Mouse (Mus musculus): ENCODE data around the gene Ctdsp2. TPM values are rescaled to one million over a fixed set of nuclear protein-coding genes. Genes with fewer than 3 reads are reported as not detected.

The Ctdsp2 gene
- polyA plus RNA-seq (2012; rRNA removed) (18.8 and 19.4 TPM in 2 replicates), polyA plus RNA-seq (2014; fragmentation: Nextera tagmentation; extraction: Ambion mirVana) (13.3 and 15.8 TPM in 2 replicates)

DNA sequence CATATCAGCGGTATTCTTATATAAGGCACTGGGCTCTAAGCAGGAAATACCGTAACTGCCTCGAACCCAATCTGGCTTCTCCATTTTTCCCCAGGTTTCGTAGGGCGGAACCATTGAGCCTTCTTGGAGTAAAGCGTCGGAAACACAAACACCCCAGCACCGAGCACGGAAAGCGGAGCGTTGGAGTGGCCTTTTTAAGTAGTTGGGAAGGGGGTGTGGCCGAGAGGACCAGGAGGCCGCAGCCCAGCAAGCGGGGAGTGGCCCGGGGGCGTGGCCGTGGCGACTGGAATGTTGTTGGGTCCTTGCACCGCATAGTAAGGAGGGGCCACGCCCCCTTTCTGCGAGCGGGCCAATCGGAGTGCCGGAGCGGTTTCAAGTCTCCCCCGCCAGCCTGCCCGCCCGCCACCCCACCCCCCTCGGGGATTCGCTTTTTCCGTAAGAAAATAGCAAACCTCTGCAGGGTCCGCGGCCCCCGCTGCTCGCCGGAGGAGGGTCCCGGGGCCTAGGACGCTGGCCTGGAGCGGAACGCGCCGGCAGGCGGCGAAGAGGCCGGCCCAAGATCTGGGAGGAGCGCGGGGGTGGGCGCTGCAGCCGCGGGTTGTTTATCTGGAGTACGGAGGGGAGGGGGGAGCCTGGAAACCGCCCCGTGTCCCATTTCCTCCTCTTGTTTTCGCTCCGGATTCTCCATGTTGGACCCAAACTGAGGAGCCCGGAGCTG is at the start of gene Ctdsp2:
TSS of gene Ctdsp2 (plus strand) at position 441 of the 718 bp plus-strand sequence.
- H3K36me3 ChIP-seq (replicated peaks; ENCODE audit: control insufficient read depth, insufficient read depth, low read depth) = no peaks in the 10 kb centered on the region
- ATAC-seq (ENCODE audit: insufficient read depth) = peak; percentile 91
- no peaks in the 10 kb centered on the region for H3K9me3 ChIP-seq (ENCODE audit: control insufficient read depth, low read length)

DNA sequence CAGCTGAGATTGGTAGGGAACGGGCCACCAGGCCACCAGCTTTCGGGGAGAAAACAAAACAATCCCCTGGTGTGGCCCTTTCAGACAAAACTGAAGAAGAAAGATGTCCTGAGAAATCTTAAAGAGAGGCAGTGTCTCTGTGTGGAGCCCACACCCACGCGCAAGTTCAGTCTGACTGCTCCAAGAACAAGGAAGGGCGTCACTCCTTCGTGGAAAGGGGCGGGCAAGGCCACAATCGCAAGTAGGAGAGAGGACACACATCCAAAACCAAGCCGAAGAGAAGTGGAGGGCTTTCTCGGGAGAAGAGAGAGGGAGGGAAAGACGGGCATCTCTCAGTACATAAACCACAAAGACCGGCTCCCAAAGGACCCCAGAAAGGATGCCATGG is 49.7 kb upstream of the Ctdsp2 start:
- Histone ChIP-seq H3K4me3 (ENCODE audit: insufficient read depth in 1 of 2, low read depth in 2 of 2, low read length in 2 of 2) (peak overlapping the region in 1 of 2 experiments; percentile 26; a peak in 1 of 4 replicates), H3K27me3 (ENCODE audit: control insufficient read depth, insufficient read depth, low read length) (peaks cover 21% of the 10 kb centered on the region), H3K9ac (replicated peaks) (no peak overlapping the region), H3K9me3 (ENCODE audit: control insufficient read depth, low read length) (no peaks in the 10 kb centered on the region), H3K4me2 (ENCODE audit: low read depth) (peak overlapping the region; percentile 50), H3K36me3 (replicated peaks; ENCODE audit: control insufficient read depth, insufficient read depth, low read depth) (no peaks in the 10 kb centered on the region), H3K27ac (no peak overlapping the region), H3K4me1 (replicated peaks; ENCODE audit: control insufficient read depth in 2 of 2, insufficient read depth in 2 of 2, low read length in 1 of 2) (peaks cover 0 to 6% of the 10 kb centered on the region in 2 experiments; a peak in 2 of 4 replicates)
- DNase-seq (ENCODE audit: low read depth in 3 of 3, low spot score in 3 of 3) (no peak), ATAC-seq (ENCODE audit: insufficient read depth) (no peak)
- 27% methylated on average over 12 of the region's 12 CpGs for WGBS (ENCODE audit: insufficient replicate concordance)
- no peak for TF ChIP-seq CTCF (IDR thresholded peaks at IDR 0.05; ENCODE audit: low read depth)
- TF ChIP-seq EP300 (IDR thresholded peaks at IDR 0.05; ENCODE audit: low read depth) = no peak

More for the DNA sequence above, at the start of gene Ctdsp2:
- peak within 1 kb of the TSS; percentile 93 for H3K9ac ChIP-seq (replicated peaks)
- peak within 1 kb of the TSS; percentile 87 for H3K4me2 ChIP-seq (ENCODE audit: low read depth)
- H3K4me3 ChIP-seq (ENCODE audit: insufficient read depth in 1 of 2, low read depth in 2 of 2, low read length in 2 of 2) = peak within 1 kb of the TSS; percentile 79 to 92
- WGBS (ENCODE audit: insufficient replicate concordance) = under 1% methylated on average over 55 of the region's 56 CpGs
- TF ChIP-seq CTCF (IDR thresholded peaks at IDR 0.05; ENCODE audit: low read depth) (no peak), EP300 (IDR thresholded peaks at IDR 0.05; ENCODE audit: low read depth) (0 out of 2 replicates have a peak, but pooled peaks have one; percentile 32)
- peaks cover 18 to 20% of the 10 kb centered on the region in 2 experiments for H3K4me1 ChIP-seq (replicated peaks; ENCODE audit: control insufficient read depth in 2 of 2, insufficient read depth in 2 of 2, low read length in 1 of 2)
- peak within 1 kb of the TSS; percentile 66 for H3K27ac ChIP-seq
- no peaks in the 10 kb centered on the region; the same call in 1 of the 2 replicates for H3K27me3 ChIP-seq (ENCODE audit: control insufficient read depth, insufficient read depth, low read length)
- peak; percentile 96 for DNase-seq (ENCODE audit: low read depth in 3 of 3, low spot score in 3 of 3)

DNA sequence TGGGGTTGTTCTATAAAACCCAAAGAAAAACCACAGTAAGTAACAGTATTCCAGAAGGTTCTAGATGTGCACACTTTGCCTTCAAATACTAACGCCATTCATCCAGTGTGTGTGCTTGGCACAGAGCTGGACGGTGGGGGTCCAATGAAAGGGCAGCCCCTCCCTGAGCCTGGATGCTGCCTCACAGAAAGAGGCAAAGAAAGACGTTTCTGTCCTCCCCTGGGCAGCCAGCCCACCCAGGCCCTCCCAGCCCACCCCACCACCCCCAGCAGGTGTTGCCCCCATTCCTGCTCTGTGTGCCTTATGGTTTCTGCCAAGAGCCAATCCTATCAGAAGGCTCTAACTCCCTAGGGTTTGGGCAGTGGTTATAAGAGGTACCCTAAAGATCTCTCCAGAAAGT is 49.0 kb upstream of the Ctdsp2 start:
- Histone ChIP-seq H3K9me3 (ENCODE audit: control insufficient read depth, low read length) (no peaks in the 10 kb centered on the region), H3K27me3 (ENCODE audit: control insufficient read depth, insufficient read depth, low read length) (peaks cover 21% of the 10 kb centered on the region), H3K4me3 (ENCODE audit: insufficient read depth in 1 of 2, low read depth in 2 of 2, low read length in 2 of 2) (no peak overlapping the region), H3K36me3 (replicated peaks; ENCODE audit: control insufficient read depth, insufficient read depth, low read depth) (no peaks in the 10 kb centered on the region), H3K9ac (replicated peaks) (no peak overlapping the region), H3K4me1 (replicated peaks; ENCODE audit: control insufficient read depth in 2 of 2, insufficient read depth in 2 of 2, low read length in 1 of 2) (peaks cover 0 to 6% of the 10 kb centered on the region in 2 experiments; a peak in 2 of 4 replicates), H3K27ac (no peak overlapping the region), H3K4me2 (ENCODE audit: low read depth) (no peak overlapping the region)
- DNase-seq (ENCODE audit: low read depth in 3 of 3, low spot score in 3 of 3) (no peak), ATAC-seq (ENCODE audit: insufficient read depth) (no peak)
- TF ChIP-seq CTCF (IDR thresholded peaks at IDR 0.05; ENCODE audit: low read depth) = no peak
- no peak for TF ChIP-seq EP300 (IDR thresholded peaks at IDR 0.05; ENCODE audit: low read depth)
- WGBS (ENCODE audit: insufficient replicate concordance) = 40% methylated on average over 3 of the region's 3 CpGs

DNA sequence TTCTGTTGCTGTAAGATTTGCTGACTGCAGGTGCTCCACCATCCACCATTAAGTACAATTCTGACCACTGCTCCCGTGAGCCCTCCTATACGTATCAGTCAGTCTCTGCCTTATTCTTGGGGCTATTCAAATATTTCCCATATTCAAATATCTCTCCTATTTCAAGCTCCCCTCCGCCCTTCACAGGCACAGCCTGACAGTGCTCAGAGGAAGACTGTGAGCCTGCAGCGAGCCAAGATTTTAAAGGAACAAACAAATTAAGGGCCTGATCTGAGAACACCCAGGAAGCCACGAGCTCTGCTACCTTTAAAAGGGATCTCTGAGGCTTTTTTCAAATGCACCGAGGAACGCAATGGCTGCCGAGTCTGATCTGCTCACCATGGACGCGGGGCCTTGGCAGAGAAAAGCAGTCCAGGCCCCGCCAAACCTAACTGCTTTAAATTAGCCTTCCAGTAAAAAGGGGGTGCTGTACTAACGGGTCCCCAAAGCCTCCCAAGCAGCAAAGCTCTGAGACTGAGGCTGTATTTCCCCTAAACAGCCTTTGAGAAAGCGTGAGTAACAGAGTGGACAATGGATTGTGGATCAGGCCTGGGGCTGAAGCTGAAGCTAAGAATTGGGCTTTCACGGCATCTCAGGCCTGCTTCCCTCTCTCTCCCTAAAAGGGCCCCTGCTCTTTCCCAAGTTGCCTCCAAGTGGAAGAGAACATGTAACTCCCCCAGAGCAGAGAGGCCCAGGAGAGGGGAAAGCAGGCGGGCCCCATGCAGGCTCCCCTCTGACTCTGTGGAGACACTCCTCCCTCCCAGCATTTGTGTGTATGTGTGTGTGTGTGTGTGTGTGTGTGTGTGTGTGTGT is 48.0 kb upstream of the Ctdsp2 start:
- no peak overlapping the region for H3K9ac ChIP-seq (replicated peaks)
- H3K4me2 ChIP-seq (ENCODE audit: low read depth) = no peak overlapping the region
- H3K27me3 ChIP-seq (ENCODE audit: control insufficient read depth, insufficient read depth, low read length) = peaks cover 21% of the 10 kb centered on the region
- H3K36me3 ChIP-seq (replicated peaks; ENCODE audit: control insufficient read depth, insufficient read depth, low read depth) = no peaks in the 10 kb centered on the region
- no peaks in the 10 kb centered on the region for H3K9me3 ChIP-seq (ENCODE audit: control insufficient read depth, low read length)
- peaks cover 0 to 6% of the 10 kb centered on the region in 2 experiments; a peak in 2 of 4 replicates for H3K4me1 ChIP-seq (replicated peaks; ENCODE audit: control insufficient read depth in 2 of 2, insufficient read depth in 2 of 2, low read length in 1 of 2)
- WGBS (ENCODE audit: insufficient replicate concordance) = 63% methylated on average over 15 of the region's 15 CpGs
- H3K4me3 ChIP-seq (ENCODE audit: insufficient read depth in 1 of 2, low read depth in 2 of 2, low read length in 2 of 2) = no peak overlapping the region
- ATAC-seq (ENCODE audit: insufficient read depth) = no peak
- TF ChIP-seq CTCF (IDR thresholded peaks at IDR 0.05; ENCODE audit: low read depth) (no peak), EP300 (IDR thresholded peaks at IDR 0.05; ENCODE audit: low read depth) (no peak)
- no peak overlapping the region for H3K27ac ChIP-seq
- no peak for DNase-seq (ENCODE audit: low read depth in 3 of 3, low spot score in 3 of 3)
